Comparison of ENCODE assay signal across 15 mouse cellular contexts in genomic region chr11:72417376-72417775, GRCm38 (mm10). TPM values are rescaled to one million over a fixed set of nuclear protein-coding genes. Genes with fewer than 3 reads are reported as not detected.
A peak's percentile ranks its signal among the peaks of the same experiment; 100 is the strongest.
DNase-seq lines count a peak whose midpoint lies in the region; ATAC-seq lines count a peak whose summit lies in the region.
"Had no signal": no experiment of that assay in that cellular context is flagged by ENCODE, and none has a peak within 500 bp of the region (broad histone marks: within the 10 kb centered on the region; RNA-seq: fewer than 3 reads in every experiment).

No protein-coding gene starts in this region.

- peak overlapping the region; percentile 82 for H3K27ac ChIP-seq in hindbrain, embryonic 10.5 days
- H3K27ac ChIP-seq in hindbrain, embryonic 13.5 days: no peak overlapping the region
- no peak overlapping the region for H3K27ac ChIP-seq in embryonic facial prominence, embryonic 14.5 days (replicated peaks; ENCODE audit: low read depth, low read length)
- H3K27ac ChIP-seq in limb, embryonic 10.5 days: peak overlapping the region; percentile 70
- H3K27ac ChIP-seq: forebrain, embryonic 12.5 days; midbrain, embryonic 13.5 days; neural tube, embryonic 15.5 days had no signal

- DNase-seq in adrenal gland, postnatal 14 days: peak; percentile 38
- DNase-seq in adrenal gland, postnatal 4 days (ENCODE audit: low spot score in 2 of 2): no peak
- peak; percentile 34 for DNase-seq in hindbrain, embryonic 10.5 days (ENCODE audit: low spot score)
- no peak for DNase-seq in embryonic facial prominence, embryonic 14.5 days (ENCODE audit: low spot score)
- no peak for DNase-seq in limb, embryonic 10.5 days (ENCODE audit: low spot score)
- DNase-seq in thymus, postnatal 10 days (ENCODE audit: low spot score in 2 of 2): no peak
- DNase-seq in cerebellum, adult 8-10 months: no peak
- DNase-seq: cerebellum, adult 2 months; kidney, postnatal 36 days; thymus, adult 2 months had no signal

- H3K4me3 ChIP-seq in hindbrain, embryonic 10.5 days: no peak overlapping the region
- no peak overlapping the region for H3K4me3 ChIP-seq in hindbrain, embryonic 13.5 days
- no peak overlapping the region for H3K4me3 ChIP-seq in embryonic facial prominence, embryonic 14.5 days (ENCODE audit: low read depth, low read length)
- H3K4me3 ChIP-seq in limb, embryonic 10.5 days: no peak overlapping the region
- H3K4me3 ChIP-seq: forebrain, embryonic 12.5 days; midbrain, embryonic 13.5 days; neural tube, embryonic 15.5 days had no signal

- ATAC-seq in hindbrain, embryonic 13.5 days (ENCODE audit: low FRiP score): no peak
- peak; percentile 30; the same call in 1 of the 2 replicates for ATAC-seq in embryonic facial prominence, embryonic 14.5 days (ENCODE audit: low read depth)
- ATAC-seq: midbrain, embryonic 13.5 days had no signal

- no peak overlapping the region for H3K4me2 ChIP-seq in hindbrain, embryonic 13.5 days
- no peak overlapping the region for H3K4me2 ChIP-seq in embryonic facial prominence, embryonic 14.5 days (ENCODE audit: low read depth, low read length)
- H3K4me2 ChIP-seq: forebrain, embryonic 12.5 days; liver, embryonic 11.5 days; midbrain, embryonic 13.5 days; neural tube, embryonic 15.5 days had no signal

- H3K4me1 ChIP-seq in hindbrain, embryonic 10.5 days (replicated peaks): peaks cover 19% of the 10 kb centered on the region
- peaks cover 6% of the 10 kb centered on the region for H3K4me1 ChIP-seq in hindbrain, embryonic 13.5 days (replicated peaks)
- no peaks in the 10 kb centered on the region for H3K4me1 ChIP-seq in embryonic facial prominence, embryonic 14.5 days (ENCODE audit: control insufficient read depth, insufficient read depth, low read length)
- peaks cover 23% of the 10 kb centered on the region for H3K4me1 ChIP-seq in limb, embryonic 10.5 days

- peaks cover 32% of the 10 kb centered on the region for H3K27me3 ChIP-seq in hindbrain, embryonic 10.5 days (ENCODE audit: insufficient read depth, poor library complexity, severe bottlenecking)
- H3K27me3 ChIP-seq in hindbrain, embryonic 13.5 days: peaks cover 19% of the 10 kb centered on the region
- no peaks in the 10 kb centered on the region for H3K27me3 ChIP-seq in embryonic facial prominence, embryonic 14.5 days (replicated peaks; ENCODE audit: control insufficient read depth, insufficient read depth, low read length)
- peaks cover 21% of the 10 kb centered on the region; the same call in 1 of the 2 replicates for H3K27me3 ChIP-seq in limb, embryonic 10.5 days (ENCODE audit: low read depth, poor library complexity, severe bottlenecking)

- H3K9ac ChIP-seq in hindbrain, embryonic 13.5 days: no peak overlapping the region
- H3K9ac ChIP-seq in embryonic facial prominence, embryonic 14.5 days (ENCODE audit: low read depth, low read length): no peak overlapping the region
- H3K9ac ChIP-seq: forebrain, embryonic 12.5 days; midbrain, embryonic 13.5 days; neural tube, embryonic 15.5 days had no signal

- no peaks in the 10 kb centered on the region for H3K9me3 ChIP-seq in hindbrain, embryonic 10.5 days
- H3K9me3 ChIP-seq in hindbrain, embryonic 13.5 days: no peaks in the 10 kb centered on the region
- no peaks in the 10 kb centered on the region for H3K9me3 ChIP-seq in embryonic facial prominence, embryonic 14.5 days (ENCODE audit: control insufficient read depth, low read length)
- no peaks in the 10 kb centered on the region for H3K9me3 ChIP-seq in limb, embryonic 10.5 days (replicated peaks)
- H3K9me3 ChIP-seq: forebrain, embryonic 12.5 days; midbrain, embryonic 13.5 days; neural tube, embryonic 15.5 days had no signal

- 5% methylated on average over 4 of the region's 4 CpGs for whole genome bisulfite sequencing in hindbrain, embryonic 10.5 days
- WGBS in hindbrain, embryonic 13.5 days: 7% methylated on average over 4 of the region's 4 CpGs
- 25% methylated on average over 4 of the region's 4 CpGs for WGBS in embryonic facial prominence, embryonic 14.5 days
- 6% methylated on average over 4 of the region's 4 CpGs for WGBS in limb, embryonic 10.5 days

- H3K36me3 ChIP-seq in hindbrain, embryonic 10.5 days: no peaks in the 10 kb centered on the region
- H3K36me3 ChIP-seq in hindbrain, embryonic 13.5 days: no peaks in the 10 kb centered on the region
- H3K36me3 ChIP-seq in embryonic facial prominence, embryonic 14.5 days (ENCODE audit: control insufficient read depth, insufficient read depth, low read length): no peaks in the 10 kb centered on the region
- no peaks in the 10 kb centered on the region for H3K36me3 ChIP-seq in limb, embryonic 10.5 days
- H3K36me3 ChIP-seq: forebrain, embryonic 12.5 days; midbrain, embryonic 13.5 days; neural tube, embryonic 15.5 days had no signal

RNA-seq across cellular contexts. Expression of gene Smtnl2, which starts 5.9 kb away (rescaled TPM):
- total RNA-seq in adrenal gland, postnatal 14 days (2021): 4.1 and 5.4 TPM in 2 replicates
- total RNA-seq in adrenal gland, postnatal 4 days (2021): 10 to 100 TPM; 11.4 to 24.2 TPM
- polyA plus RNA-seq in hindbrain, embryonic 10.5 days (2016; fragmentation: Nextera tagmentation; extraction: Ambion mirVana): 10.7 and 22.8 TPM in 2 replicates
- 6.2 and 6.4 TPM in 2 replicates for polyA plus RNA-seq in hindbrain, embryonic 13.5 days (2015; fragmentation: Nextera tagmentation; extraction: Ambion mirVana)
- 24.8 and 26.7 TPM in 2 replicates for polyA plus RNA-seq in embryonic facial prominence, embryonic 14.5 days (2014; fragmentation: Nextera tagmentation; extraction: Ambion mirVana)
- 11.7 and 14.2 TPM in 2 replicates for polyA plus RNA-seq in limb, embryonic 10.5 days (2016; fragmentation: Nextera tagmentation; extraction: Ambion mirVana)

RNA-seq across cellular contexts. Expression of gene Ggt6, which starts 17.9 kb away (rescaled TPM):
- total RNA-seq in adrenal gland, postnatal 14 days (2021): 1.7 and 2.8 TPM in 2 replicates
- total RNA-seq in adrenal gland, postnatal 4 days (2021): 1 to 10 TPM; 3.8 to 4.7 TPM
- polyA plus RNA-seq in hindbrain, embryonic 10.5 days (2016; fragmentation: Nextera tagmentation; extraction: Ambion mirVana): not detected in 2 replicates
- polyA plus RNA-seq in hindbrain, embryonic 13.5 days (2015; fragmentation: Nextera tagmentation; extraction: Ambion mirVana): not detected in 2 replicates
- 1.8 and 2.5 TPM in 2 replicates for polyA plus RNA-seq in embryonic facial prominence, embryonic 14.5 days (2014; fragmentation: Nextera tagmentation; extraction: Ambion mirVana)
- 0.08 TPM in 1 of 2 replicates, not detected in the other for polyA plus RNA-seq in limb, embryonic 10.5 days (2016; fragmentation: Nextera tagmentation; extraction: Ambion mirVana)
- polyA plus RNA-seq: forebrain, embryonic 12.5 days; liver, embryonic 11.5 days; midbrain, embryonic 13.5 days; neural tube, embryonic 15.5 days had no signal

RNA-seq across cellular contexts. Expression of gene Mybbp1a, which starts 23.8 kb away (rescaled TPM):
- total RNA-seq in adrenal gland, postnatal 14 days (2021): 85.6 and 101 TPM in 2 replicates
- 100 to 1,000 TPM; 118 to 119 TPM for total RNA-seq in adrenal gland, postnatal 4 days (2021)
- 148 and 215 TPM in 2 replicates for polyA plus RNA-seq in hindbrain, embryonic 10.5 days (2016; fragmentation: Nextera tagmentation; extraction: Ambion mirVana)
- polyA plus RNA-seq in hindbrain, embryonic 13.5 days (2015; fragmentation: Nextera tagmentation; extraction: Ambion mirVana): 74.5 and 79.9 TPM in 2 replicates
- polyA plus RNA-seq in embryonic facial prominence, embryonic 14.5 days (2014; fragmentation: Nextera tagmentation; extraction: Ambion mirVana): 114 and 123 TPM in 2 replicates
- 234 and 274 TPM in 2 replicates for polyA plus RNA-seq in limb, embryonic 10.5 days (2016; fragmentation: Nextera tagmentation; extraction: Ambion mirVana)

RNA-seq across cellular contexts. Expression of gene Tekt1, which starts 55.1 kb away (rescaled TPM):
- total RNA-seq in adrenal gland, postnatal 14 days (2021): not detected in 2 replicates
- under 1 TPM; 0.51 to 0.62 TPM for total RNA-seq in adrenal gland, postnatal 4 days (2021)
- polyA plus RNA-seq in hindbrain, embryonic 10.5 days (2016; fragmentation: Nextera tagmentation; extraction: Ambion mirVana): 7.0 and 7.7 TPM in 2 replicates
- polyA plus RNA-seq in hindbrain, embryonic 13.5 days (2015; fragmentation: Nextera tagmentation; extraction: Ambion mirVana): 7.5 and 9.3 TPM in 2 replicates
- polyA plus RNA-seq in embryonic facial prominence, embryonic 14.5 days (2014; fragmentation: Nextera tagmentation; extraction: Ambion mirVana): 6.2 and 12.5 TPM in 2 replicates
- polyA plus RNA-seq in limb, embryonic 10.5 days (2016; fragmentation: Nextera tagmentation; extraction: Ambion mirVana): 5.0 and 5.4 TPM in 2 replicates

Comparison
In these comparisons a context has a peak if more than half of its experiments do, and no peak if none do; other contexts are left out.
1. DNase-seq: peak in adrenal gland, postnatal 14 days (single experiment) and hindbrain, embryonic 10.5 days (single experiment); none in adrenal gland, postnatal 4 days (0 of 2), embryonic facial prominence, embryonic 14.5 days (single experiment), limb, embryonic 10.5 days (single experiment), thymus, postnatal 10 days (0 of 2) and cerebellum, adult 8-10 months (single experiment).
2. H3K27ac ChIP-seq: peak in hindbrain, embryonic 10.5 days (single experiment) and limb, embryonic 10.5 days (single experiment); none in hindbrain, embryonic 13.5 days (single experiment) and embryonic facial prominence, embryonic 14.5 days (single experiment).